ENCODE assay signal across 31 mouse cellular contexts in the genomic region with DNA sequence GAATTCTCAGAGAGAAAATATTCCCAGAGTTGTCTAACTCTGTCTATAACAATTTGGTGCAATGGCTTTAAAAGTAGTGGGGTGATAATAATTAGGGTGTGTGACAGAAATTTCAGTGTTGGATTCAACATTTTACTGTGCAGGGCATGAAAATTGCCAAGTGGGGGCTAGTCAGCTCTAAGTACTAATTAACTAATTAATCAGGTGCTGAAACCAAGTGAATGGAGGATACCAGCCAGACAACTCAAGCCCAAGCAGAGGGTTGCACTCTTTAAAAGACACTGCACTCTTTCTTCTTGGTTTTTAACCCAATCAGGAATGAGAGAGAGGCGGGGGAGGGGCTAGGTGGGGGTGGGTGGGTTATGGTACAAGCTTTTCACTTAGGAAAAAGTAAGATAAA. TPM values are rescaled to one million over a fixed set of nuclear protein-coding genes. Genes with fewer than 3 reads are reported as not detected.
DNase-seq lines count a peak whose midpoint lies in the region; ATAC-seq lines count a peak whose summit lies in the region.
"Had no signal": no experiment of that assay in that cellular context is flagged by ENCODE, and none has a peak within 500 bp of the region (broad histone marks: within the 10 kb centered on the region; RNA-seq: fewer than 3 reads in every experiment).

No protein-coding gene starts in this region.

- no peak overlapping the region for H3K4me2 ChIP-seq in forebrain, embryonic 13.5 days
- no peak overlapping the region for H3K4me2 ChIP-seq in forebrain, embryonic 16.5 days (ENCODE audit: low read length)
- H3K4me2 ChIP-seq: heart, embryonic 13.5 days; hindbrain, embryonic 14.5 days had no signal

- 0 out of 2 replicates have a peak overlapping the region, but pooled peaks have one; percentile 51 for H3K27ac ChIP-seq in forebrain, embryonic 13.5 days
- no peak overlapping the region for H3K27ac ChIP-seq in forebrain, embryonic 16.5 days (ENCODE audit: low read length)
- H3K27ac ChIP-seq: heart, adult 2 months; heart, embryonic 10.5 days; heart, embryonic 13.5 days; hindbrain, embryonic 14.5 days; hindbrain, postnatal 0 days had no signal

- H3K36me3 ChIP-seq in forebrain, embryonic 13.5 days (ENCODE audit: poor library complexity, severe bottlenecking), result no peaks in the 10 kb centered on the region
- no peaks in the 10 kb centered on the region for H3K36me3 ChIP-seq in forebrain, embryonic 16.5 days (ENCODE audit: control insufficient read depth, insufficient read depth)
- H3K36me3 ChIP-seq: heart, embryonic 10.5 days; heart, embryonic 13.5 days had no signal

- H3K27me3 ChIP-seq in forebrain, embryonic 13.5 days, result no peaks in the 10 kb centered on the region
- H3K27me3 ChIP-seq in forebrain, embryonic 16.5 days (replicated peaks; ENCODE audit: control insufficient read depth, insufficient read depth, low read length), result no peaks in the 10 kb centered on the region

- H3K4me1 ChIP-seq in forebrain, embryonic 13.5 days, result peaks cover 4% of the 10 kb centered on the region
- 0 out of 2 replicates have a peak, but pooled peaks cover 2% of the 10 kb centered on the region for H3K4me1 ChIP-seq in forebrain, embryonic 16.5 days (replicated peaks; ENCODE audit: control insufficient read depth, insufficient read depth, low read length)
- H3K4me1 ChIP-seq: heart, embryonic 10.5 days; heart, embryonic 13.5 days had no signal

- no peak overlapping the region for H3K4me3 ChIP-seq in forebrain, embryonic 13.5 days
- no peak overlapping the region for H3K4me3 ChIP-seq in forebrain, embryonic 16.5 days (replicated peaks; ENCODE audit: low read length)
- H3K4me3 ChIP-seq: heart, adult 2 months; heart, embryonic 10.5 days; heart, embryonic 13.5 days had no signal

- no peak overlapping the region for H3K9ac ChIP-seq in forebrain, embryonic 13.5 days
- no peak overlapping the region for H3K9ac ChIP-seq in forebrain, embryonic 16.5 days (replicated peaks; ENCODE audit: low read depth, low read length)
- H3K9ac ChIP-seq: heart, embryonic 13.5 days; hindbrain, embryonic 14.5 days had no signal

- H3K9me3 ChIP-seq in forebrain, embryonic 13.5 days (replicated peaks), result no peaks in the 10 kb centered on the region
- H3K9me3 ChIP-seq in forebrain, embryonic 16.5 days (ENCODE audit: control insufficient read depth, low read length), result 0 out of 2 replicates have a peak, but pooled peaks cover under 1% of the 10 kb centered on the region
- H3K9me3 ChIP-seq: heart, embryonic 10.5 days; heart, embryonic 13.5 days had no signal

- peak; percentile 6 for DNase-seq in retina, postnatal 1 day
- DNase-seq in retina, embryonic 14.5 days (ENCODE audit: low spot score), result no peak
- no peak for DNase-seq in yolk sac, embryonic 10.5 days (ENCODE audit: low spot score)
- DNase-seq in gastrocnemius, postnatal 10 days, result no peak
- DNase-seq: adrenal gland, adult 8-10 months; adrenal gland, postnatal 25 days; cerebellum, adult 18-20 months; cerebellum, adult 9-10 months; cerebellum, postnatal 14 days; gastrocnemius, postnatal 36 days; heart, adult 2 months; heart, postnatal 14 days; heart, postnatal 4 days; kidney, adult 18-20 months had no signal

- 0% methylated on average over 1 of the region's 1 CpGs for WGBS in forebrain, embryonic 13.5 days
- 15% methylated on average over 1 of the region's 1 CpGs for WGBS in forebrain, embryonic 16.5 days

- peak; percentile 28; the same call in 1 of the 2 replicates for ATAC-seq in forebrain, embryonic 13.5 days
- ATAC-seq in forebrain, embryonic 16.5 days, result 0 out of 2 replicates have a peak, but pooled peaks have one; percentile 11
- ATAC-seq: CD4-positive, CD25-positive, alpha-beta regulatory T cell, adult 4 months; hindbrain, postnatal 0 days; inflammation-experienced regulatory T-cells, adult 6 months; intestine, embryonic 16.5 days had no signal

RNA-seq across cellular contexts. Expression of gene Gm7073, which starts 6.4 kb away (rescaled TPM):
- not detected in 2 replicates for polyA plus RNA-seq in forebrain, embryonic 13.5 days (2015; fragmentation: Nextera tagmentation; extraction: Ambion mirVana)
- not detected in 2 replicates for polyA plus RNA-seq in forebrain, embryonic 16.5 days (2015; fragmentation: Nextera tagmentation; extraction: Ambion mirVana)
- total RNA-seq in gastrocnemius, postnatal 10 days (2021), result not detected
- total RNA-seq: adrenal gland, adult 8-10 months; adrenal gland, postnatal 25 days; gastrocnemius, adult 8-10 months; gastrocnemius, postnatal 36 days; granulocyte monocyte progenitor cell, adult 5-6 weeks; heart, adult 2 months; heart, postnatal 14 days; heart, postnatal 4 days; hindbrain, postnatal 0 days; MEL had no signal
- polyA plus RNA-seq: C2C12; CD4-positive, CD25-positive, alpha-beta regulatory T cell, adult 4 months; embryonic facial prominence, embryonic 11.5 days; embryonic facial prominence, embryonic 14.5 days; heart, adult 2 months; heart, embryonic 10.5 days; heart, embryonic 13.5 days; heart, embryonic 16.5 days; hindbrain, embryonic 11.5 days; hindbrain, embryonic 14.5 days; hindbrain, postnatal 0 days; inflammation-experienced regulatory T-cells, adult 6 months; intestine, embryonic 16.5 days had no signal

RNA-seq across cellular contexts. Expression of gene Atp11c, which starts 47.1 kb away (rescaled TPM):
- polyA plus RNA-seq in forebrain, embryonic 13.5 days (2015; fragmentation: Nextera tagmentation; extraction: Ambion mirVana), result 13.5 and 15.1 TPM in 2 replicates
- polyA plus RNA-seq in forebrain, embryonic 16.5 days (2015; fragmentation: Nextera tagmentation; extraction: Ambion mirVana), result 13.5 and 14.5 TPM in 2 replicates
- total RNA-seq in gastrocnemius, postnatal 10 days (2021), result 1 to 10 TPM; 5.4 to 7.5 TPM
